Mouse (Mus musculus): ENCODE results near the gene Fam53b.
"Not testable (repeated sequence)": the region's sequence is repeated elsewhere in the genome, so short reads cannot be mapped to it uniquely, and the experiment has no call there.

The Fam53b gene

GRCm38 (mm10) chr7:132686515-132686914 lies 127.2 kb downstream of the Fam53b start:
- in situ Hi-C loops (cut with MseI, MboI): no loop called here

- in situ Hi-C loops (cut with MseI, MboI): no loop called here
Observed at GRCm38 (mm10) chr7:132683923-132684322, 129.8 kb downstream of the Fam53b start.

GRCm38 (mm10) chr7:132682901-132683300 lies 130.8 kb downstream of the Fam53b start:
- in situ Hi-C loops (cut with MseI, MboI): no loop called here

GRCm38 (mm10) chr7:132682336-132682735 lies 131.3 kb downstream of the Fam53b start:
- in situ Hi-C loops (cut with MseI, MboI): no loop called here

GRCm38 (mm10) chr7:132681831-132682230 lies 131.9 kb downstream of the Fam53b start:
- in situ Hi-C loops (cut with MseI, MboI): no loop called here

GRCm38 (mm10) chr7:132681296-132681695 lies 132.4 kb downstream of the Fam53b start:
- in situ Hi-C loops (cut with MseI, MboI): no loop called here

GRCm38 (mm10) chr7:132679549-132679948 lies 134.1 kb downstream of the Fam53b start:
- in situ Hi-C loops (cut with MseI, MboI): no loop called here

GRCm38 (mm10) chr7:132679117-132679516 lies 134.6 kb downstream of the Fam53b start:
- in situ Hi-C loops (cut with MseI, MboI): no loop called here

GRCm38 (mm10) chr7:132675922-132676321 lies 137.8 kb downstream of the Fam53b start:
- in situ Hi-C loops (cut with MseI, MboI): no loop called here

GRCm38 (mm10) chr7:132673931-132674755 lies 139.5 kb downstream of the Fam53b start:
- in situ Hi-C loops (cut with MseI, MboI): no loop called here

GRCm38 (mm10) chr7:132672481-132672959 lies 141.2 kb downstream of the Fam53b start:
- in situ Hi-C loops (cut with MseI, MboI): no loop called here

GRCm38 (mm10) chr7:132670863-132671165 lies 142.9 kb downstream of the Fam53b start:
- in situ Hi-C loops (cut with MseI, MboI): no loop called here

GRCm38 (mm10) chr7:132669999-132670862 lies 143.5 kb downstream of the Fam53b start:
- in situ Hi-C loops (cut with MseI, MboI): no loop called here

- in situ Hi-C loops (cut with MseI, MboI): no loop called here
Observed at GRCm38 (mm10) chr7:132668604-132669003, 145.1 kb downstream of the Fam53b start.

- in situ Hi-C loops (cut with MseI, MboI): no loop called here
Observed at GRCm38 (mm10) chr7:132666516-132666915, 147.2 kb downstream of the Fam53b start.

GRCm38 (mm10) chr7:132665664-132666382 lies 147.9 kb downstream of the Fam53b start:
- in situ Hi-C loops (cut with MseI, MboI): no loop called here

GRCm38 (mm10) chr7:132664815-132665214 lies 148.9 kb downstream of the Fam53b start:
- in situ Hi-C loops (cut with MseI, MboI): no loop called here

GRCm38 (mm10) chr7:132662831-132663230 lies 150.9 kb downstream of the Fam53b start:
- in situ Hi-C loops (cut with MseI, MboI): not testable (repeated sequence)
